In genomic region chr19:29341029-29341428, GRCm38 (mm10) we compare ENCODE assay signal across 19 mouse cellular contexts. TPM values are rescaled to one million over a fixed set of nuclear protein-coding genes. Genes with fewer than 3 reads are reported as not detected.
DNase-seq lines count a peak whose midpoint lies in the region; ATAC-seq and TF ChIP-seq lines count a peak whose summit lies in the region.
"Had no signal": no experiment of that assay in that cellular context is flagged by ENCODE, and none has a peak within 500 bp of the region (broad histone marks: within the 10 kb centered on the region; RNA-seq: fewer than 3 reads in every experiment).

No protein-coding gene starts in this region.

- ATAC-seq in Patski: peak; percentile 75
- ATAC-seq in megakaryocyte progenitor cell, adult 5-6 weeks (replicated peaks; ENCODE audit: poor library complexity): 0 out of 2 replicates have a peak, but pooled peaks have one; percentile 11
- ATAC-seq: forebrain, embryonic 13.5 days; forebrain, embryonic 15.5 days; forebrain, postnatal 0 days had no signal

- no peak for TF ChIP-seq CTCF in Patski (IDR thresholded peaks at IDR 0.05)
- TF ChIP-seq CTCF in cerebellum, adult 2 months (IDR thresholded peaks at IDR 0.05; ENCODE audit: borderline replicate concordance, insufficient read depth, low read depth, low read length): no peak

- H3K4me1 ChIP-seq in cerebellum, adult 2 months (ENCODE audit: control insufficient read depth, insufficient read depth, low read length): no peaks in the 10 kb centered on the region
- H3K4me1 ChIP-seq: embryonic facial prominence, embryonic 10.5 days; embryonic facial prominence, embryonic 12.5 days; forebrain, embryonic 13.5 days; forebrain, embryonic 15.5 days had no signal

- no peak overlapping the region for H3K4me3 ChIP-seq in cerebellum, adult 2 months (replicated peaks; ENCODE audit: insufficient read depth, low read depth, low read length)
- H3K4me3 ChIP-seq: embryonic facial prominence, embryonic 10.5 days; embryonic facial prominence, embryonic 12.5 days; forebrain, embryonic 13.5 days; forebrain, embryonic 15.5 days had no signal

- 75% methylated on average over 4 of the region's 4 CpGs for WGBS in cerebellum, adult 2 months

- DNase-seq in 3134 (ENCODE audit: extremely low read depth, insufficient read length, low spot score) (peak; percentile 54), 416B (ENCODE audit: low read depth) (peak; percentile 69), Patski (ENCODE audit: low read depth, low spot score) (peak; percentile 51)
- no peak for DNase-seq in heart, postnatal 4 days
- DNase-seq in cerebellum, adult 2 months: no peak
- no peak for DNase-seq in adrenal gland, adult 8-10 months
- DNase-seq: adrenal gland, adult 2 months; adrenal gland, postnatal 14 days; adrenal gland, postnatal 36 days; cerebellum, adult 11-12 months; cerebellum, adult 8-10 months; cerebellum, postnatal 10 days; cerebellum, postnatal 25 days; forebrain, postnatal 0 days had no signal

- CTCF ChIA-PET in Patski (lab: Charles Lee): no interaction called here

- POLR2A ChIA-PET in Patski (lab: Charles Lee): interaction anchor here (1.0 kb wide), 1 partner anchor 50 kb away, joined by 3 read pairs; no protein-coding TSS in a partner anchor

- peaks cover 18% of the 10 kb centered on the region for H3K27me3 ChIP-seq in Patski
- H3K27me3 ChIP-seq in cerebellum, adult 2 months (ENCODE audit: control insufficient read depth, insufficient read depth, low read length): no peaks in the 10 kb centered on the region
- H3K27me3 ChIP-seq: embryonic facial prominence, embryonic 12.5 days; forebrain, embryonic 13.5 days; forebrain, embryonic 15.5 days had no signal

- H3K27ac ChIP-seq in cerebellum, adult 2 months (ENCODE audit: insufficient read depth, low read length): no peak overlapping the region
- H3K27ac ChIP-seq: embryonic facial prominence, embryonic 10.5 days; embryonic facial prominence, embryonic 12.5 days; forebrain, embryonic 13.5 days; forebrain, embryonic 15.5 days had no signal

- no peak for TF ChIP-seq POLR2A in cerebellum, adult 2 months (IDR thresholded peaks at IDR 0.05; ENCODE audit: borderline replicate concordance, insufficient read depth, low read length)

- in situ Hi-C loops in Patski (cut with MboI; ENCODE audit: low pct_unique_long_range_greater_than_20kb): no loop called here

RNA-seq across cellular contexts. Expression of gene Rln1, which starts 6.6 kb away (rescaled TPM):
- not detected for polyA plus RNA-seq in Patski (2021)
- total RNA-seq in megakaryocyte progenitor cell, adult 5-6 weeks (2015): not detected in 2 replicates
- not detected in 2 replicates for total RNA-seq in megakaryocyte progenitor cell, adult 5-6 weeks (2017)
- total RNA-seq in heart, postnatal 4 days (2021): under 1 TPM in 1 of 2 experiments, not detected in 1; 0.50 TPM
- polyA plus RNA-seq in cerebellum, adult 2 months (2012; rRNA removed): 0.49 and 0.79 TPM in 2 replicates
- not detected for total RNA-seq in adrenal gland, adult 8-10 months (2022)
- total RNA-seq: adrenal gland, adult 2 months; adrenal gland, postnatal 14 days; adrenal gland, postnatal 36 days had no signal
- polyA plus RNA-seq: adrenal gland, adult 2 months had no signal

RNA-seq across cellular contexts. Expression of gene Insl6, which starts 15.9 kb away (rescaled TPM):
- polyA plus RNA-seq in Patski (2021): 2.7 TPM
- total RNA-seq in megakaryocyte progenitor cell, adult 5-6 weeks (2015): 2.3 and 3.7 TPM in 2 replicates
- 1.1 and 1.7 TPM in 2 replicates for total RNA-seq in megakaryocyte progenitor cell, adult 5-6 weeks (2017)
- total RNA-seq in heart, postnatal 4 days (2021): under 1 TPM; 0.41 to 0.81 TPM
- 1.0 and 1.2 TPM in 2 replicates for polyA plus RNA-seq in cerebellum, adult 2 months (2012; rRNA removed)
- 1 to 10 TPM in 1 of 4 experiments, under 1 TPM in 2, not detected in 1; 0.42 to 1.5 (median 0.71) TPM for total RNA-seq in adrenal gland, adult 8-10 months (2022)

RNA-seq across cellular contexts. Expression of gene Plgrkt, which starts 26.2 kb away (rescaled TPM):
- polyA plus RNA-seq in Patski (2021): 129 TPM
- 76.3 and 104 TPM in 2 replicates for total RNA-seq in megakaryocyte progenitor cell, adult 5-6 weeks (2015)
- total RNA-seq in megakaryocyte progenitor cell, adult 5-6 weeks (2017): 69.7 and 79.1 TPM in 2 replicates
- 10 to 100 TPM; 29.8 to 30.6 TPM for total RNA-seq in heart, postnatal 4 days (2021)
- 31.0 and 34.0 TPM in 2 replicates for polyA plus RNA-seq in cerebellum, adult 2 months (2012; rRNA removed)
- 10 to 100 TPM; 47.6 to 88.0 (median 75.4) TPM for total RNA-seq in adrenal gland, adult 8-10 months (2022)

RNA-seq across cellular contexts. Expression of gene Cd274, which starts 26.2 kb away (rescaled TPM):
- polyA plus RNA-seq in Patski (2021): 5.2 TPM
- total RNA-seq in megakaryocyte progenitor cell, adult 5-6 weeks (2015): 7.7 and 12.5 TPM in 2 replicates
- total RNA-seq in megakaryocyte progenitor cell, adult 5-6 weeks (2017): 4.3 and 5.8 TPM in 2 replicates
- total RNA-seq in heart, postnatal 4 days (2021): under 1 TPM; 0.60 to 0.65 TPM
- polyA plus RNA-seq in cerebellum, adult 2 months (2012; rRNA removed): 1.3 and 1.6 TPM in 2 replicates
- total RNA-seq in adrenal gland, adult 8-10 months (2022): 1 to 10 TPM; 4.1 to 9.4 (median 7.3) TPM

Comparison
In these comparisons a context has a peak if more than half of its experiments do, and no peak if none do; other contexts are left out.
1. DNase-seq: peak in 3134 (single experiment), 416B (single experiment) and Patski (single experiment); none in heart, postnatal 4 days (single experiment), cerebellum, adult 2 months (0 of 2) and adrenal gland, adult 8-10 months (single experiment).